Comparison of ENCODE assay signal across 8 mouse cellular contexts in genomic region chr4:129702454-129702853, GRCm38 (mm10). TPM values are rescaled to one million over a fixed set of nuclear protein-coding genes. Genes with fewer than 3 reads are reported as not detected.
DNase-seq lines count a peak whose midpoint lies in the region; ATAC-seq and TF ChIP-seq lines count a peak whose summit lies in the region.

No protein-coding gene starts in this region.

- TF ChIP-seq POLR2A in cortical plate, adult 2 months (IDR thresholded peaks at IDR 0.05; ENCODE audit: extremely low read depth, insufficient read depth, low read length) = peak; percentile 40; the same call in 1 of the 2 replicates

- no peak overlapping the region for H3K4me3 ChIP-seq in cortical plate, adult 2 months (ENCODE audit: insufficient read depth, low read length)
- H3K4me3 ChIP-seq in hindbrain, embryonic 15.5 days = no peak overlapping the region
- H3K4me3 ChIP-seq in midbrain, embryonic 16.5 days (ENCODE audit: low read depth, low read length) = no peak overlapping the region

- peaks cover 9% of the 10 kb centered on the region for H3K4me1 ChIP-seq in cortical plate, adult 2 months (ENCODE audit: control insufficient read depth, insufficient read depth, low read length)
- peaks cover 43% of the 10 kb centered on the region for H3K4me1 ChIP-seq in hindbrain, embryonic 15.5 days (replicated peaks)
- H3K4me1 ChIP-seq in midbrain, embryonic 16.5 days (ENCODE audit: control insufficient read depth, insufficient read depth, low read length) = peaks cover 21% of the 10 kb centered on the region

- no peak for TF ChIP-seq CTCF in cortical plate, adult 2 months (IDR thresholded peaks at IDR 0.05; ENCODE audit: extremely low read depth, insufficient read depth, low read length)

- H3K9me3 ChIP-seq in hindbrain, embryonic 15.5 days = no peaks in the 10 kb centered on the region
- H3K9me3 ChIP-seq in midbrain, embryonic 16.5 days (replicated peaks; ENCODE audit: control insufficient read depth, low read length, poor library complexity, severe bottlenecking) = no peaks in the 10 kb centered on the region

- intact Hi-C loops in left cerebral cortex, postnatal 14 days (cut with DNase I) = loop anchor here (5.0 kb wide), 3 partner anchors 40 to 225 kb away; partner anchors contain the start of genes Khdrbs1 and Spocd1

- peak overlapping the region; percentile 14 for H3K27ac ChIP-seq in cortical plate, adult 2 months (ENCODE audit: insufficient read depth, low read length)
- peak overlapping the region; percentile 79 for H3K27ac ChIP-seq in hindbrain, embryonic 15.5 days (replicated peaks)
- peak overlapping the region; percentile 73 for H3K27ac ChIP-seq in midbrain, embryonic 16.5 days (ENCODE audit: low read length)

- peak; percentile 79 for ATAC-seq in hindbrain, embryonic 15.5 days (ENCODE audit: low FRiP score, low read depth)
- peak; percentile 69 for ATAC-seq in midbrain, embryonic 16.5 days

- peak; percentile 21 for DNase-seq in ES-CJ7 (ENCODE audit: low read depth, low spot score)
- peak; percentile 21 to 41 for DNase-seq in gastrocnemius, adult 8-10 months (ENCODE audit: low spot score in 2 of 2)
- DNase-seq in left cerebral cortex, postnatal 14 days (ENCODE audit: low spot score in 2 of 2) = peak; percentile 82 to 88
- DNase-seq in testis, postnatal 10 days (ENCODE audit: low spot score) = peak; percentile 83
- no peak for DNase-seq in T-cell, adult 2 months (ENCODE audit: low spot score)

- no peaks in the 10 kb centered on the region for H3K27me3 ChIP-seq in hindbrain, embryonic 15.5 days
- H3K27me3 ChIP-seq in midbrain, embryonic 16.5 days (ENCODE audit: control insufficient read depth, insufficient read depth, low read depth, low read length) = no peaks in the 10 kb centered on the region

- peaks cover 20% of the 10 kb centered on the region for H3K36me3 ChIP-seq in hindbrain, embryonic 15.5 days
- H3K36me3 ChIP-seq in midbrain, embryonic 16.5 days (ENCODE audit: control insufficient read depth, insufficient read depth, low read length) = peaks cover 8% of the 10 kb centered on the region

- 7% methylated on average over 11 of the region's 11 CpGs for WGBS in hindbrain, embryonic 15.5 days
- 9% methylated on average over 11 of the region's 11 CpGs for whole genome bisulfite sequencing in midbrain, embryonic 16.5 days

- H3K4me2 ChIP-seq in hindbrain, embryonic 15.5 days = no peak overlapping the region
- H3K4me2 ChIP-seq in midbrain, embryonic 16.5 days (ENCODE audit: low read length) = peak overlapping the region; percentile 19; the same call in 1 of the 2 replicates

- H3K9ac ChIP-seq in hindbrain, embryonic 15.5 days = peak overlapping the region; percentile 12; the same call in 1 of the 2 replicates
- H3K9ac ChIP-seq in midbrain, embryonic 16.5 days (ENCODE audit: low read depth, low read length) = peak overlapping the region; percentile 51; the same call in 1 of the 2 replicates

RNA-seq across cellular contexts. Expression of gene Tmem39b, which starts 5.8 kb away (rescaled TPM):
- 20.2 and 21.1 TPM in 2 replicates for polyA plus RNA-seq in cortical plate, adult 2 months (2012; rRNA removed)
- 1 to 10 TPM; 1.8 to 4.9 (median 3.3) TPM for total RNA-seq in gastrocnemius, adult 8-10 months (2022)
- polyA plus RNA-seq in hindbrain, embryonic 15.5 days (2015; fragmentation: Nextera tagmentation; extraction: Ambion mirVana) = 14.8 TPM in 2 replicates
- total RNA-seq in left cerebral cortex, postnatal 14 days (2021) = 10 to 100 TPM; 12.6 to 15.3 TPM
- polyA plus RNA-seq in midbrain, embryonic 16.5 days (2015; fragmentation: Nextera tagmentation; extraction: Ambion mirVana) = 16.8 and 18.2 TPM in 2 replicates

RNA-seq across cellular contexts. Expression of gene Kpna6, which starts 29.9 kb away (rescaled TPM):
- 50.6 and 52.9 TPM in 2 replicates for polyA plus RNA-seq in cortical plate, adult 2 months (2012; rRNA removed)
- 10 to 100 TPM; 69.1 to 77.9 (median 76.0) TPM for total RNA-seq in gastrocnemius, adult 8-10 months (2022)
- polyA plus RNA-seq in hindbrain, embryonic 15.5 days (2015; fragmentation: Nextera tagmentation; extraction: Ambion mirVana) = 17.4 and 19.1 TPM in 2 replicates
- total RNA-seq in left cerebral cortex, postnatal 14 days (2021) = 10 to 100 TPM; 89.2 to 94.5 TPM
- polyA plus RNA-seq in midbrain, embryonic 16.5 days (2015; fragmentation: Nextera tagmentation; extraction: Ambion mirVana) = 18.6 and 19.3 TPM in 2 replicates

RNA-seq across cellular contexts. Expression of gene Khdrbs1, which starts 39.6 kb away (rescaled TPM):
- polyA plus RNA-seq in cortical plate, adult 2 months (2012; rRNA removed) = 33.4 and 34.2 TPM in 2 replicates
- 10 to 100 TPM; 20.2 to 24.6 (median 23.2) TPM for total RNA-seq in gastrocnemius, adult 8-10 months (2022)
- 121 and 122 TPM in 2 replicates for polyA plus RNA-seq in hindbrain, embryonic 15.5 days (2015; fragmentation: Nextera tagmentation; extraction: Ambion mirVana)
- 10 to 100 TPM; 88.9 to 90.4 TPM for total RNA-seq in left cerebral cortex, postnatal 14 days (2021)
- 116 and 132 TPM in 2 replicates for polyA plus RNA-seq in midbrain, embryonic 16.5 days (2015; fragmentation: Nextera tagmentation; extraction: Ambion mirVana)

Comparison
In these comparisons a context has a peak if more than half of its experiments do, and no peak if none do; other contexts are left out.
1. H3K27ac ChIP-seq: peak in every context shown above with its lines; median percentile 79 in hindbrain, embryonic 15.5 days; 73 in midbrain, embryonic 16.5 days; 14 in cortical plate, adult 2 months.